Mouse (Mus musculus): ENCODE data around the gene Gclc. TPM values are rescaled to one million over a fixed set of nuclear protein-coding genes. Genes with fewer than 3 reads are reported as not detected.

Gene Gclc
- polyA plus RNA-seq, 1 experiment from 2014 or later = 22.9 TPM

- no peaks in the 10 kb centered on the region for H3K27me3 ChIP-seq (ENCODE audit: insufficient read depth, low read length)
- no peak for ATAC-seq
- no peak overlapping the region for H3K9ac ChIP-seq (replicated peaks)
- H3K4me2 ChIP-seq (ENCODE audit: low read depth, low read length) = no peak overlapping the region
- TF ChIP-seq CTCF (IDR thresholded peaks at IDR 0.05; ENCODE audit: low read depth) (no peak), EP300 (IDR thresholded peaks at IDR 0.05; ENCODE audit: low read depth) (no peak)
- no peaks in the 10 kb centered on the region for H3K9me3 ChIP-seq (ENCODE audit: low read length)
- H3K4me1 ChIP-seq (ENCODE audit: insufficient read depth) = no peaks in the 10 kb centered on the region
- peaks cover 44% of the 10 kb centered on the region for H3K36me3 ChIP-seq (replicated peaks; ENCODE audit: insufficient read depth, low read length)
- no peak overlapping the region for H3K27ac ChIP-seq (ENCODE audit: low read depth)
- no peak for DNase-seq
- WGBS (ENCODE audit: insufficient replicate concordance) = 83% methylated on average over 10 of the region's 10 CpGs
- H3K4me3 ChIP-seq (ENCODE audit: low read depth, low read length) = no peak overlapping the region
Measured at GRCm38 (mm10) chr9:77771765-77772383, 17.5 kb downstream of the Gclc start.

- Histone ChIP-seq H3K27ac (ENCODE audit: low read depth) (no peak overlapping the region), H3K27me3 (ENCODE audit: insufficient read depth, low read length) (no peaks in the 10 kb centered on the region), H3K36me3 (replicated peaks; ENCODE audit: insufficient read depth, low read length) (peaks cover 74% of the 10 kb centered on the region), H3K9me3 (ENCODE audit: low read length) (no peaks in the 10 kb centered on the region), H3K4me1 (ENCODE audit: insufficient read depth) (no peaks in the 10 kb centered on the region), H3K4me3 (ENCODE audit: low read depth, low read length) (no peak overlapping the region), H3K4me2 (ENCODE audit: low read depth, low read length) (no peak overlapping the region), H3K9ac (replicated peaks) (no peak overlapping the region)
- TF ChIP-seq CTCF (IDR thresholded peaks at IDR 0.05; ENCODE audit: low read depth) = no peak
- TF ChIP-seq EP300 (IDR thresholded peaks at IDR 0.05; ENCODE audit: low read depth) = no peak
- no peak for ATAC-seq
- no peak for DNase-seq
- WGBS (ENCODE audit: insufficient replicate concordance) = 81% methylated on average over 7 of the region's 7 CpGs
Measured at GRCm38 (mm10) chr9:77776720-77777515, 22.6 kb downstream of the Gclc start.

DNA sequence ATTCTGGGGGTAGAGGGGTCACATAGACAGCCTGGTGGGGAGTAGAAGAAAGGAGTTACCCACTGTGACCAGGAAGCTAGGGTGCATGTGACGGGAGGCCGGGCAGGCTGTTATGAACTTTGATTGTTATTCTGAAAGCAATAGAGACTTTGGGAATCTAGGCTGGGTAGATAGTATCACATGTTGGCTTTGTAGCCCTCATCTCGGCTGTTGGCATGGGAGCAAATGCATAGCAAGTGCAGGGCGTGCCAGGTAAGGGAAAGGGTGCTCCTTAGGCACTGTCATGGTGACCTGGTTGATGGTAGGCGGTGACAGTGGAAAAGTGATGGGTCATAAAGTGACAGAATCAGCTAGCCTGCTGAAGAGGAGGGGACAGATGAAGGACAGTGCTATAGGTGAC is 23.3 kb downstream of the Gclc start:
- Histone ChIP-seq H3K27me3 (ENCODE audit: insufficient read depth, low read length) (no peaks in the 10 kb centered on the region), H3K4me2 (ENCODE audit: low read depth, low read length) (no peak overlapping the region), H3K36me3 (replicated peaks; ENCODE audit: insufficient read depth, low read length) (peaks cover 78% of the 10 kb centered on the region), H3K4me3 (ENCODE audit: low read depth, low read length) (no peak overlapping the region), H3K9ac (replicated peaks) (no peak overlapping the region), H3K27ac (ENCODE audit: low read depth) (no peak overlapping the region), H3K9me3 (ENCODE audit: low read length) (no peaks in the 10 kb centered on the region), H3K4me1 (ENCODE audit: insufficient read depth) (no peaks in the 10 kb centered on the region)
- 87% methylated on average over 5 of the region's 5 CpGs for WGBS (ENCODE audit: insufficient replicate concordance)
- TF ChIP-seq CTCF (IDR thresholded peaks at IDR 0.05; ENCODE audit: low read depth) (no peak), EP300 (IDR thresholded peaks at IDR 0.05; ENCODE audit: low read depth) (no peak)
- no peak for DNase-seq
- ATAC-seq = no peak

GRCm38 (mm10) chr9:77779711-77780110 is 25.4 kb downstream of the Gclc start:
- TF ChIP-seq EP300 (IDR thresholded peaks at IDR 0.05; ENCODE audit: low read depth) = no peak
- TF ChIP-seq CTCF (IDR thresholded peaks at IDR 0.05; ENCODE audit: low read depth) = no peak
- Histone ChIP-seq H3K4me2 (ENCODE audit: low read depth, low read length) (no peak overlapping the region), H3K9me3 (ENCODE audit: low read length) (no peaks in the 10 kb centered on the region), H3K36me3 (replicated peaks; ENCODE audit: insufficient read depth, low read length) (peaks cover 83% of the 10 kb centered on the region), H3K4me3 (ENCODE audit: low read depth, low read length) (no peak overlapping the region), H3K4me1 (ENCODE audit: insufficient read depth) (no peaks in the 10 kb centered on the region), H3K9ac (replicated peaks) (no peak overlapping the region), H3K27me3 (ENCODE audit: insufficient read depth, low read length) (no peaks in the 10 kb centered on the region), H3K27ac (ENCODE audit: low read depth) (no peak overlapping the region)
- DNase-seq (no peak), ATAC-seq (no peak)
- 90% methylated on average over 4 of the region's 4 CpGs for WGBS (ENCODE audit: insufficient replicate concordance)

GRCm38 (mm10) chr9:77781453-77782163 is 27.3 kb downstream of the Gclc start:
- no peak for DNase-seq
- Histone ChIP-seq H3K4me3 (ENCODE audit: low read depth, low read length) (no peak overlapping the region), H3K27me3 (ENCODE audit: insufficient read depth, low read length) (no peaks in the 10 kb centered on the region), H3K27ac (ENCODE audit: low read depth) (peak overlapping the region; percentile 7; the same call in 1 of the 2 replicates), H3K9ac (replicated peaks) (no peak overlapping the region), H3K9me3 (ENCODE audit: low read length) (no peaks in the 10 kb centered on the region), H3K4me2 (ENCODE audit: low read depth, low read length) (no peak overlapping the region), H3K4me1 (ENCODE audit: insufficient read depth) (no peaks in the 10 kb centered on the region), H3K36me3 (replicated peaks; ENCODE audit: insufficient read depth, low read length) (peaks cover 85% of the 10 kb centered on the region)
- TF ChIP-seq CTCF (IDR thresholded peaks at IDR 0.05; ENCODE audit: low read depth) = peak; percentile 69
- TF ChIP-seq EP300 (IDR thresholded peaks at IDR 0.05; ENCODE audit: low read depth) = no peak
- 49% methylated on average over 5 of the region's 5 CpGs for WGBS (ENCODE audit: insufficient replicate concordance)
- peak; percentile 55 for ATAC-seq

GRCm38 (mm10) chr9:77782201-77782600 is 27.9 kb downstream of the Gclc start:
- TF ChIP-seq CTCF (IDR thresholded peaks at IDR 0.05; ENCODE audit: low read depth) (peak; percentile 6; the same call in 1 of the 2 replicates), EP300 (IDR thresholded peaks at IDR 0.05; ENCODE audit: low read depth) (no peak)
- H3K4me2 ChIP-seq (ENCODE audit: low read depth, low read length) = no peak overlapping the region
- WGBS (ENCODE audit: insufficient replicate concordance) = 52% methylated on average over 4 of the region's 4 CpGs
- H3K36me3 ChIP-seq (replicated peaks; ENCODE audit: insufficient read depth, low read length) = peaks cover 85% of the 10 kb centered on the region
- no peaks in the 10 kb centered on the region for H3K27me3 ChIP-seq (ENCODE audit: insufficient read depth, low read length)
- no peak for ATAC-seq
- H3K4me1 ChIP-seq (ENCODE audit: insufficient read depth) = no peaks in the 10 kb centered on the region
- DNase-seq = no peak
- H3K9me3 ChIP-seq (ENCODE audit: low read length) = no peaks in the 10 kb centered on the region
- 0 out of 2 replicates have a peak overlapping the region, but pooled peaks have one; percentile 7 for H3K27ac ChIP-seq (ENCODE audit: low read depth)
- H3K4me3 ChIP-seq (ENCODE audit: low read depth, low read length) = no peak overlapping the region
- H3K9ac ChIP-seq (replicated peaks) = no peak overlapping the region
